Mouse (Mus musculus) heart, adult 2 months (tissue): Measurements from ENCODE around the gene Gbp3.

Experiments used
- CTCF ChIP-seq: fragments of 200-600 bp; IDR thresholded peaks from 2 replicates; pipeline ENCODE4 v1.8.1; 2022; ENCODE audit warnings: antibody characterized with exemption, mild to moderate bottlenecking, moderate library complexity
- EP300 ChIP-seq: fragments of 200-500 bp; IDR thresholded peaks from 2 replicates; pipeline ENCODE4 v1.6.1; 2011; ENCODE audit warnings: low read depth, low read length, control low read depth; ENCODE audit not compliant: insufficient read depth
- POLR2A ChIP-seq: fragments of 200-500 bp; IDR thresholded peaks from 2 replicates; pipeline ENCODE4 v1.6.1; 2011; ENCODE audit warnings: mild to moderate bottlenecking, low read depth, low read length, control low read depth; ENCODE audit not compliant: insufficient read depth

DNA sequence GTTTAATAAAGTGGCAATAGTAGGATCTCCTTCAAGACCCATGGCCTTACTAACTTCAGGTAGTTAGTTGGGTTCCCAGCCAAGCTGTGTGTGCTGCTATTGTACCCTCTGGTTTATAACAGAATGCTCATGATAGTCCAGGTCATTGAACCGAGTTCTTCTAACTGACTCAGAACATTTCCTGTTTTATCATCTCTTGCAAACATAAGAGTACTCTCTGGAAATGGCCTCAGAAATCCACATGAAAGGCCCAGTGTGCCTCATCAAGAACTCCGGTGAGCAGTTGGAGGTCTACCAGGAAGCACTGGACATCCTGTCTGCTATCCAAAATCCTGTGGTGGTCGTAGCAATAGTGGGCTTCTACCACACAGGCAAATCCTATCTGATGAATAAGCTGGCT lies 38.1 kb downstream of the Gbp3 start:
- TF ChIP-seq POLR2A = no peak
- no peak for TF ChIP-seq CTCF
- no peak for TF ChIP-seq EP300
